42 mouse cellular contexts compared by ENCODE assay signal in genomic region chr5:139879694-139880093, GRCm38 (mm10). TPM values are rescaled to one million over a fixed set of nuclear protein-coding genes. Genes with fewer than 3 reads are reported as not detected.
"Had no signal": no experiment of that assay in that cellular context is flagged by ENCODE, and none has a peak within 500 bp of the region (broad histone marks: within the 10 kb centered on the region; RNA-seq: fewer than 3 reads in every experiment).

No protein-coding gene starts in this region.

- H3K4me1 ChIP-seq: heart, embryonic 10.5 days; heart, embryonic 12.5 days; heart, embryonic 13.5 days; heart, embryonic 15.5 days; hindbrain, embryonic 10.5 days; hindbrain, embryonic 12.5 days; hindbrain, embryonic 13.5 days; hindbrain, embryonic 15.5 days; intestine, embryonic 15.5 days; kidney, embryonic 15.5 days had no signal

- H3K4me2 ChIP-seq: heart, embryonic 11.5 days; heart, embryonic 12.5 days; heart, embryonic 13.5 days; heart, embryonic 15.5 days; hindbrain, embryonic 12.5 days; hindbrain, embryonic 13.5 days; hindbrain, embryonic 14.5 days; hindbrain, embryonic 15.5 days; intestine, embryonic 15.5 days; kidney, embryonic 15.5 days had no signal

- H3K36me3 ChIP-seq: heart, embryonic 10.5 days; heart, embryonic 12.5 days; heart, embryonic 13.5 days; heart, embryonic 15.5 days; hindbrain, embryonic 10.5 days; hindbrain, embryonic 12.5 days; hindbrain, embryonic 13.5 days; hindbrain, embryonic 15.5 days; intestine, embryonic 15.5 days; kidney, embryonic 15.5 days had no signal

- ATAC-seq: hindbrain, embryonic 16.5 days; hindbrain, postnatal 0 days; inflammation-experienced regulatory T-cells, adult 6 months; intestine, embryonic 15.5 days; intestine, embryonic 16.5 days; intestine, postnatal 0 days had no signal

- H3K27me3 ChIP-seq: heart, embryonic 12.5 days; heart, embryonic 15.5 days; hindbrain, embryonic 12.5 days; hindbrain, embryonic 13.5 days; hindbrain, embryonic 15.5 days; intestine, embryonic 15.5 days; kidney, embryonic 15.5 days had no signal

- H3K4me3 ChIP-seq: heart, embryonic 10.5 days; heart, embryonic 12.5 days; heart, embryonic 13.5 days; heart, embryonic 15.5 days; hindbrain, embryonic 10.5 days; hindbrain, embryonic 12.5 days; hindbrain, embryonic 13.5 days; hindbrain, embryonic 15.5 days; intestine, embryonic 15.5 days; kidney, embryonic 15.5 days; layer of hippocampus, adult 2 months had no signal

- H3K9ac ChIP-seq: heart, embryonic 12.5 days; heart, embryonic 13.5 days; heart, embryonic 15.5 days; hindbrain, embryonic 12.5 days; hindbrain, embryonic 13.5 days; hindbrain, embryonic 14.5 days; hindbrain, embryonic 15.5 days; intestine, embryonic 15.5 days; kidney, embryonic 15.5 days had no signal

- H3K9me3 ChIP-seq: heart, embryonic 10.5 days; heart, embryonic 13.5 days; heart, embryonic 15.5 days; hindbrain, embryonic 12.5 days; hindbrain, embryonic 13.5 days; hindbrain, embryonic 15.5 days; intestine, embryonic 15.5 days; kidney, embryonic 15.5 days had no signal

- DNase-seq: heart, postnatal 10 days; heart, postnatal 14 days; heart, postnatal 36 days; heart, postnatal 4 days; kidney, adult 11 months; kidney, adult 18-20 months; kidney, adult 2 months; kidney, adult 8-10 months; kidney, adult 9 months; kidney, postnatal 10 days; kidney, postnatal 14 days; kidney, postnatal 25 days; kidney, postnatal 36 days; kidney, postnatal 4 days; layer of hippocampus, adult 9-11 months; layer of hippocampus, postnatal 36 days had no signal

- H3K27ac ChIP-seq: heart, embryonic 10.5 days; heart, embryonic 13.5 days; heart, embryonic 15.5 days; hindbrain, embryonic 10.5 days; hindbrain, embryonic 12.5 days; hindbrain, embryonic 13.5 days; hindbrain, embryonic 14.5 days; hindbrain, embryonic 15.5 days; hindbrain, postnatal 0 days; intestine, embryonic 15.5 days; kidney, embryonic 15.5 days; kidney, postnatal 0 days; layer of hippocampus, adult 2 months had no signal

RNA-seq across cellular contexts. Expression of gene Elfn1, which starts 28.0 kb away (rescaled TPM):
- polyA plus RNA-seq: heart, embryonic 14.5 days; inflammation-experienced regulatory T-cells, adult 6 months had no signal

RNA-seq across cellular contexts. Expression of gene Gm26938, which starts 53.5 kb away (rescaled TPM):
- polyA plus RNA-seq: heart, embryonic 10.5 days; heart, embryonic 11.5 days; heart, embryonic 12.5 days; heart, embryonic 13.5 days; heart, embryonic 14.5 days; heart, embryonic 15.5 days; heart, embryonic 16.5 days; heart, postnatal 0 days; hindbrain, embryonic 10.5 days; hindbrain, embryonic 11.5 days; hindbrain, embryonic 12.5 days; hindbrain, embryonic 13.5 days; hindbrain, embryonic 15.5 days; hindbrain, embryonic 16.5 days; hindbrain, postnatal 0 days; inflammation-experienced regulatory T-cells, adult 6 months; intestine, embryonic 14.5 days; intestine, embryonic 16.5 days; intestine, postnatal 0 days; kidney, adult 2 months; kidney, embryonic 14.5 days; kidney, embryonic 15.5 days; kidney, postnatal 0 days; large intestine, adult 2 months had no signal

RNA-seq across cellular contexts. Expression of gene Tmem184a, which starts 60.0 kb away (rescaled TPM):
- polyA plus RNA-seq: hindbrain, embryonic 14.5 days had no signal
